Mouse (Mus musculus): ENCODE measurements at regions not wholly inside any gene's neighbourhood (a gene's known extent, or its start where the extent isn't known, plus 50 kb on each side); places are given as distances from the start of the nearest gene placed in this dataset.

DNA sequence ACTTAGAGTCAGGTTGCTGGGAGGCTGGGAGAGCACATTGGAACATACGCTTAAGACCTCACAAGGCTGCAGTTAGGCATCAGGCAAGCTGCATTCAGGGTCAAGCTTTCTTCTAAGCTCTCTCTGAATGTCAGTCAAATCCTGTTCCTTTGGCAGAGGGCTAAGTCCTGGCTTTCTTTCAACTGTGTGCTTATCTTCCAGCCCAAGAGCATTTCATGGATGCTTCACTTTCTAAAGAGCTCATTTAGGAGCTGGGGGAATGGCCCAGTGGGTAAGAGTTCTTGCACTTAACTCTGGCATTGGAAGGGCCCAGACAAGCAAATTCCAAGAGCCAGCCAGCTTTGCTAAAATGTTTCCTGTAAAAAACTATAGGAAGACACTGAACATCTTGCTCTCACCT, 70.3 kb upstream of the Tbl1xr1 start:
- TF ChIP-seq JUND (conservative IDR thresholded peaks at IDR 0.05; ENCODE audit: low read depth, low read length) (no peak), UBTF (IDR thresholded peaks at IDR 0.05; ENCODE audit: low read depth, low read length) (no peak)
- dilution Hi-C loops (cut with MboI; ENCODE audit: extremely low pct_ligation_motif_present, extremely low pct_unique_long_range_greater_than_20kb, low sequenced_read_pairs): no loop called here
- Histone ChIP-seq H3K27me3 (replicated peaks) (no peaks in the 10 kb centered on the region), H3K79me2 (replicated peaks; ENCODE audit: control insufficient read depth, extremely low read depth, insufficient read depth, poor library complexity, severe bottlenecking) (no peaks in the 10 kb centered on the region), H3K27ac (ENCODE audit: insufficient read depth, low read depth) (no peak overlapping the region), H3K9me3 (replicated peaks; ENCODE audit: low read length) (no peaks in the 10 kb centered on the region), H3K4me3 (replicated peaks in 1 of 3; ENCODE audit: low read depth in 2 of 3, low read length in 2 of 3, poor library complexity in 1 of 3) (no peak overlapping the region), H3K4me1 (ENCODE audit: control insufficient read depth in 1 of 2, insufficient read depth in 2 of 2) (0 out of 4 replicates have a peak, but pooled peaks cover 0 to 4% of the 10 kb centered on the region in 2 experiments), H3K36me3 (replicated peaks in 1 of 2; ENCODE audit: control insufficient read depth in 1 of 2, insufficient read depth in 1 of 2, low read length in 1 of 2) (no peaks in the 10 kb centered on the region), H3K9ac (ENCODE audit: insufficient read depth, low read depth) (no peak overlapping the region), H3K4me2 (ENCODE audit: insufficient read depth, low read depth, poor library complexity, severe bottlenecking) (no peak overlapping the region)
- in situ Hi-C loops (cut with MboI; ENCODE audit: low pct_ligation_motif_present, low pct_unique_long_range_greater_than_20kb, low sequenced_read_pairs): no loop called here
- no peak for DNase-seq (ENCODE audit: extremely low read depth)

DNA sequence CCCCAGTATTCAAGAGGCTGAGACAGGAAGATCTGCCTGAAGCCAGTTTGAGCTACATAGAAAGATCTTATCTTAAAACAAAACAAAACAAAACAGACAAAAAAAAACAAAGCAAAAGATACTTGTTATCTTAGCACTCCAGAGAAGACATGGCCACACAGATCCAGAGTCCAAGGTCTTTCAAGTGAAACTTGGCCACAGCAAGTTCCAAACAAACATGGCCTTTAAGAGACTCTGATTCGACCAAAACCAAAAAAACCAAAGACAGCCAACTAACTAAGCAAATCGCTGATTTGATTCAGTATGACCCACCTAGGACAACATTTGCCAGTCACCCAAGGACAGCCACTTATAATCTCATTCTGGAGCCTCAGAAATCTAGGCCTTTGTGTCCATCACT, 69.8 kb upstream of the Tbl1xr1 start:
- no peaks in the 10 kb centered on the region for H3K9me3 ChIP-seq (replicated peaks; ENCODE audit: low read length)
- no peak overlapping the region for H3K4me2 ChIP-seq (ENCODE audit: insufficient read depth, low read depth, poor library complexity, severe bottlenecking)
- no peaks in the 10 kb centered on the region for H3K36me3 ChIP-seq (replicated peaks in 1 of 2; ENCODE audit: control insufficient read depth in 1 of 2, insufficient read depth in 1 of 2, low read length in 1 of 2)
- 0 out of 4 replicates have a peak, but pooled peaks cover 0 to 4% of the 10 kb centered on the region in 2 experiments for H3K4me1 ChIP-seq (ENCODE audit: control insufficient read depth in 1 of 2, insufficient read depth in 2 of 2)
- H3K27ac ChIP-seq (ENCODE audit: insufficient read depth, low read depth): no peak overlapping the region
- in situ Hi-C loops (cut with MboI; ENCODE audit: low pct_ligation_motif_present, low pct_unique_long_range_greater_than_20kb, low sequenced_read_pairs): no loop called here
- H3K9ac ChIP-seq (ENCODE audit: insufficient read depth, low read depth): no peak overlapping the region
- no peaks in the 10 kb centered on the region for H3K79me2 ChIP-seq (replicated peaks; ENCODE audit: control insufficient read depth, extremely low read depth, insufficient read depth, poor library complexity, severe bottlenecking)
- no peak overlapping the region for H3K4me3 ChIP-seq (replicated peaks in 1 of 3; ENCODE audit: low read depth in 2 of 3, low read length in 2 of 3, poor library complexity in 1 of 3)
- dilution Hi-C loops (cut with MboI; ENCODE audit: extremely low pct_ligation_motif_present, extremely low pct_unique_long_range_greater_than_20kb, low sequenced_read_pairs): no loop called here
- H3K27me3 ChIP-seq (replicated peaks): no peaks in the 10 kb centered on the region
- DNase-seq (ENCODE audit: extremely low read depth): no peak
- no peak for TF ChIP-seq RAD21 (IDR thresholded peaks at IDR 0.05; ENCODE audit: low read depth, low read length)
- no peak for TF ChIP-seq KAT2A (IDR thresholded peaks at IDR 0.05; ENCODE audit: insufficient replicate concordance, low read length)
- no peak for TF ChIP-seq MXI1 (IDR thresholded peaks at IDR 0.05; ENCODE audit: low read depth, low read length)
- TF ChIP-seq CHD1 (IDR thresholded peaks at IDR 0.05; ENCODE audit: low read depth, low read length): no peak
- no peak for TF ChIP-seq TCF12 (IDR thresholded peaks at IDR 0.05; ENCODE audit: low read depth, low read length)
- no peak for TF ChIP-seq USF2 (conservative IDR thresholded peaks at IDR 0.05; ENCODE audit: low read depth, low read length)
- TF ChIP-seq MEF2A (IDR thresholded peaks at IDR 0.05; ENCODE audit: borderline replicate concordance, low read depth, low read length): no peak
- no peak for TF ChIP-seq UBTF (IDR thresholded peaks at IDR 0.05; ENCODE audit: low read depth, low read length)
- no peak for TF ChIP-seq ZNF384 (IDR thresholded peaks at IDR 0.05; ENCODE audit: low read depth, low read length)
- TF ChIP-seq MYC (IDR thresholded peaks at IDR 0.05; ENCODE audit: low read depth, low read length): no peak
- no peak for TF ChIP-seq SIN3A (IDR thresholded peaks at IDR 0.05; ENCODE audit: low read length)
- TF ChIP-seq POLR2AphosphoS2 (IDR thresholded peaks at IDR 0.05; ENCODE audit: low read depth, low read length): no peak
- TF ChIP-seq MAX (IDR thresholded peaks at IDR 0.05; ENCODE audit: low read length): no peak
- TF ChIP-seq HCFC1 (IDR thresholded peaks at IDR 0.05; ENCODE audit: low read depth, low read length): no peak
- TF ChIP-seq MAZ (IDR thresholded peaks at IDR 0.05; ENCODE audit: low read depth, low read length): no peak
- TF ChIP-seq E2F4 (IDR thresholded peaks at IDR 0.05; ENCODE audit: insufficient replicate concordance, low read depth, low read length): no peak
- TF ChIP-seq POLR2A (IDR thresholded peaks at IDR 0.05; ENCODE audit: low read depth, low read length): no peak
- TF ChIP-seq ELF1 (IDR thresholded peaks at IDR 0.05; ENCODE audit: low read depth, low read length): no peak

Data from CH12.LX (cell line).